Mouse (Mus musculus) testis, adult 2 months (tissue): ENCODE measurements around the gene Erp27.

Experiments
- CTCF ChIP-seq: fragments of 200-500 bp; IDR thresholded peaks from 2 replicates; pipeline ENCODE4 v1.5.1; 2012; ENCODE audit warnings: low read depth, mild to moderate bottlenecking, inconsistent platforms, low read length, moderate library complexity; ENCODE audit not compliant: control insufficient read depth, insufficient read depth, insufficient replicate concordance
- POLR2A ChIP-seq: fragments of 200-500 bp; IDR thresholded peaks from 2 replicates; pipeline ENCODE4 v1.6.1; 2012; ENCODE audit warnings: low read depth, mild to moderate bottlenecking, inconsistent platforms, low read length, moderate library complexity; ENCODE audit not compliant: control insufficient read depth

DNA sequence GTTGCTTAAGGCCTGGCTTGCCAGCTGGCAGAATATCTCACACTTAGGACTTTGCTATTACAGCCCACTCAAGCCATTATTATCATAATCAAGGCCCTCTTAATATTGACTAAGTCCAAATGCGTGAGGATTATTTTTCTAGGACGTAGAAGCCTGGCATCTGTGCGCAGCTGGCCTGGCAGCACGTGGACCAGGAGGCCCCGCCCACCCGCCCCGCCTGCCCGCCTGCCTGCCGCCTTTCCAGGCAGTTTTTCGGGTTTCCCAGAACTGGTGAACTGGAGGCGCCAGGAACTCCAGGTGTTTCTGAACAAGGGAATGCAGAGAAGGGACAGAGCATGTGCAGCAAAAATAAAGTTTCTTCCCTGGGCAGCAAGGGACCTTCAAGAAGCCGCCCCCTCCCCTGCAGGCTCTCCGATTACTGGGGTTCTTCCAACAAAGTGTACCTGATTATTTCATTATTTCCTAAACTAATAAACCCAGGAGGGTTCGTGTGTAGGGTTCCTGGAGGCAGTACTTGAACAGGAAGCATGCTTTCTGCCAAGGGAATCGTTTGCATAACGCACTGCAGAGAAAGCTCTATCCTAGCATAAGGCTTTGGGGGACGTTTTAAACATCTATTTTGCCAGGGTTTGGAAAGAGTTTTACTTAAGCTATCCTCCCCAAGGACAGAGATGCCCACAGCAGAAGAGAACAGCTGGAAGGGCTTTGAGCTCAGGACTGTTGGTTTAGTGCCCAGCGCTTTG is 8.4 kb downstream of the Erp27 start:
- TF ChIP-seq CTCF (no peak), POLR2A (no peak)
